Mouse (Mus musculus): Measurements from ENCODE around the gene Btbd11.
"Not testable (repeated sequence)": the region's sequence is repeated elsewhere in the genome, so short reads cannot be mapped to it uniquely, and the experiment has no call there.

Gene Btbd11

GRCm38 (mm10) chr10:85655881-85656280, 269.3 kb downstream of the Btbd11 start:
- no peak for DNase-seq (ENCODE audit: low spot score)

- no peak for DNase-seq (ENCODE audit: low spot score)
Observed at GRCm38 (mm10) chr10:85657886-85658285, 271.3 kb downstream of the Btbd11 start.

- no peak for DNase-seq (ENCODE audit: low spot score)
Observed at GRCm38 (mm10) chr10:85673512-85673921, 286.9 kb downstream of the Btbd11 start.

- peak; percentile 30 for DNase-seq (ENCODE audit: low spot score)
Observed at GRCm38 (mm10) chr10:85678635-85679034, 292.0 kb downstream of the Btbd11 start.

GRCm38 (mm10) chr10:85682446-85682845, 295.8 kb downstream of the Btbd11 start:
- no peak for DNase-seq (ENCODE audit: low spot score)

GRCm38 (mm10) chr10:85694429-85694828, 307.8 kb downstream of the Btbd11 start:
- not testable (repeated sequence) for DNase-seq (ENCODE audit: low spot score)

- DNase-seq (ENCODE audit: low spot score), result no peak
Observed at GRCm38 (mm10) chr10:85699721-85700120, 313.1 kb downstream of the Btbd11 start.

- not testable (repeated sequence) for DNase-seq (ENCODE audit: low spot score)
Observed at GRCm38 (mm10) chr10:85709790-85710189, 323.2 kb downstream of the Btbd11 start.
